Mouse (Mus musculus): Measurements from ENCODE around the gene Rexo1. TPM values are rescaled to one million over a fixed set of nuclear protein-coding genes. Genes with fewer than 3 reads are reported as not detected.

Rexo1 gene
- total and polyA plus RNA-seq, 3 experiments, result 14.3 to 148 (median 62.1) TPM

DNA sequence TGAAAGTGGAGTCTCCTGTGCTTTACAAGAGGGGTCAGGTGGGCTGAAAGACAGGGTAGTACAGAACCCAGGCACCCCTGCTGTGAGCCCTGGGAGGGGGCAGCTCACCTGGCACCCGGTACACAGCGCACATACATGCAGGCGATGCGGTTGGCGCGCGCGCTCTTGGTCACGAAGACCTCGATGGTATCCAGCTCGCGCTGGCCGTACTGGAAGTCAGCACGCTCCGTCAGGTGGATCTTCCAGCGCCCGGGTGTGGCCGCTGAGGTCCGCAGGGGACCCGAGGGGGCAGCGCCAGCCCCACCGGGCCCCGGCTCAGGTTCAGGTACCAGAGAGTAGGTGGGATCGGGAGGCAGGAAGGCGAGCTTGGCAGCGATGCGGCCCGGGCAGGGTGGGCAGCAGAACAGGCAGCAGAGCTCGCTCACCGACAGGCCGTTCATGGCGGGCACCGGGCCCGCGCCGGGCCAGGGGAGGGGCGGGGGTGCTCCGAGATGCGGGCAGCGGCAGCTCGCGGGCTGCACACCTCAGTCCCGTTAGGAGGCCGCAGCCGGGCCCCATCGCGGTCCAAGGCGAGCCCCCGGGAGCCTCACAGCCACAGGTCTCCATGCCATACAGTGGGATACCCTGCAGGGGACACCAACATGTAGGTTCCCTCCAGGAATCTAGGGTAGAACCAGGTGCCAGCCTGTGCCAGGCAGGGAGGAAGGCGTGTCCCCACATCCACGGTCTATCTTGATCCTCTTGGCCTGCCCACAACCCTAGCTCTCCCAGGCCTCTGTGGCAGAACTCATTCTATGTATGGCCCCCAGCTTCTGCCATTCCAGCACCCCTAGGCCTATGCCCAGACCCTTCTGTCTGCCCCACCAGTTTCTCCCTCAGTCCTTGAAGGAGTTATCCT, 25.3 kb upstream of the Rexo1 start:
- Histone ChIP-seq H3K27me3 (ENCODE audit: insufficient read depth, low read length) (no peaks in the 10 kb centered on the region), H3K9me3 (replicated peaks) (no peaks in the 10 kb centered on the region), H3K4me1 (ENCODE audit: insufficient read depth, low read depth, low read length) (peaks cover 81% of the 10 kb centered on the region), H3K36me3 (replicated peaks) (peaks cover 71% of the 10 kb centered on the region), H3K4me3 (ENCODE audit: low read depth, low read length) (no peak overlapping the region; the same call in 1 of the 2 replicates)
- ATAC-seq (ENCODE audit: extremely low read depth, insufficient number of reproducible peaks, low FRiP score, poor library complexity, severe bottlenecking), result no peak
- TF ChIP-seq POLR2AphosphoS5 (IDR thresholded peaks at IDR 0.05; ENCODE audit: insufficient replicate concordance, low read depth, low read length) (no peak), GATA2 (IDR thresholded peaks at IDR 0.05; ENCODE audit: borderline replicate concordance, low read depth, low read length) (no peak), TAL1 (conservative IDR thresholded peaks at IDR 0.05; ENCODE audit: low read depth, low read length) (no peak), GATA1 (IDR thresholded peaks at IDR 0.05; ENCODE audit: borderline replicate concordance, low read length) (no peak), CTCF (IDR thresholded peaks at IDR 0.05; ENCODE audit: low read depth, low read length) (no peak)
- no peak for DNase-seq (ENCODE audit: low spot score)

DNA sequence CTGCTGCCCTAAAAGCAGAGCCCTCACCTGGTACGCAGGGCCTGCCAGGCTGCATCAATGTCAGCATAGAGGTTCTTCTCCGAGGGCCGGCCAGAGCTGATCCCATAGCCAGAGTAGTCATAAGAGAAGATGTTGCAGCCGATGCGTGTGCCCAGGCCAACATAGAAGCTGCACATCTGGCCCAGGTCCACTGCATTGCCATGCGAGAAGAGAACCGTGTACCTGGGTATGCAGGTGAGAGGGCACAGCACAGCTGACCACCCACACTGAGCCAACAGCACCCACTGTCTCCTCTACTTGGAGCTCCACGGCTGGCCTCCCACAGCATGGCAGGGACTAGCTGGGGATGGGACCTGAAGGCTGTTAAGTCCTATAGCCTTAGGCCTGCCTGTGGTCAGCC, 24.2 kb upstream of the Rexo1 start:
- Histone ChIP-seq H3K36me3 (replicated peaks) (peaks cover 81% of the 10 kb centered on the region), H3K4me1 (ENCODE audit: insufficient read depth, low read depth, low read length) (peaks cover 84% of the 10 kb centered on the region), H3K9me3 (replicated peaks) (no peaks in the 10 kb centered on the region), H3K27me3 (ENCODE audit: insufficient read depth, low read length) (no peaks in the 10 kb centered on the region), H3K4me3 (ENCODE audit: low read depth, low read length) (no peak overlapping the region; the same call in 1 of the 2 replicates)
- DNase-seq (ENCODE audit: low spot score) (no peak), ATAC-seq (ENCODE audit: extremely low read depth, insufficient number of reproducible peaks, low FRiP score, poor library complexity, severe bottlenecking) (no peak)
- TF ChIP-seq GATA2 (IDR thresholded peaks at IDR 0.05; ENCODE audit: borderline replicate concordance, low read depth, low read length), result no peak
- no peak for TF ChIP-seq POLR2AphosphoS5 (IDR thresholded peaks at IDR 0.05; ENCODE audit: insufficient replicate concordance, low read depth, low read length)
- no peak for TF ChIP-seq CTCF (IDR thresholded peaks at IDR 0.05; ENCODE audit: low read depth, low read length)
- TF ChIP-seq TAL1 (conservative IDR thresholded peaks at IDR 0.05; ENCODE audit: low read depth, low read length), result no peak
- TF ChIP-seq GATA1 (IDR thresholded peaks at IDR 0.05; ENCODE audit: borderline replicate concordance, low read length), result no peak

DNA sequence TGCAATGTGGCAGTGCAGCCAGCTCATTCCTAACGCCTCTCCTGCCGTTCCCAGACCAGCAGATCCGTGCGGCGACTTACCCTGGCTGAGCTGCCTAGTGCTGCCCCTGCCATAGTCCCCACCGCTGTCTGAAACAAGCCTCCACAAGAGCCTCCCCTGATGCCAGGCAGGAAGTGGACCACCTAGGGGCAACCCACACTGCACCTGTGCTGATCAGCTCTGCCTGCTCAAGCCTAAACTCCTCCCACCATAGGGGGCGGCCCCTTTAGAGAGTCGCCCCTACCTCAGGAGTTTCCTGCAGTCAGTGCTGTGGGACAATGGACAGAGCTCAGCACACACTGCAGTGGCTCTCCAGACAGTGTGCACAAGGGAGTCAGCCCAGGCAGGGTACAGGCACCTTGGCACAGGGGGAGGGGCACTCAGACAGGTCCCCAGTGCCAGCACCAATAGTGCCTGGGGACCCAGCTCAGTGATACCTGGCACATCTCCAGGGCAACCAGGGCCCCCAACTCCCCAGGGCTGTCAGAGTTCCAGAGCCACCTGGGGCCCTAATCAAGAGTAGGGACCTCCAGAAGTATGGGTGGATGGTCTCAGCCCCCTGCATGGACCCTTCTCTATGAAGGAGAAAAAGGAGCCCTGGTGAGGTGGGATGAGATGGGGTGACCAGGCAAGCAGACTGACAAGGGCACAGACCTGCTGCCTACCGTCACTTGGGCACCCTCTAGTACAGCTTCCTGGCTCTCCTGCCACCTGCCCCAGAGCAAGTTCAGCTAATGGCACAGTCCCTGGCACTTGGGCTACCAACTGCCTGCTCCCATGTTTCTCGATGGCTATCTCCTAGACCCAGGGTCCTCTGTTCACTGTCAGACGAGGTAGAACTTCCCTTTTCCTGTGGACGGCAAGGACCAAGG, 23.5 kb upstream of the Rexo1 start:
- no peak for DNase-seq (ENCODE audit: low spot score)
- no peaks in the 10 kb centered on the region for H3K27me3 ChIP-seq (ENCODE audit: insufficient read depth, low read length)
- H3K9me3 ChIP-seq (replicated peaks), result no peaks in the 10 kb centered on the region
- ATAC-seq (ENCODE audit: extremely low read depth, insufficient number of reproducible peaks, low FRiP score, poor library complexity, severe bottlenecking), result no peak
- peaks cover 85% of the 10 kb centered on the region for H3K4me1 ChIP-seq (ENCODE audit: insufficient read depth, low read depth, low read length)
- peaks cover 84% of the 10 kb centered on the region for H3K36me3 ChIP-seq (replicated peaks)
- no peak overlapping the region; the same call in 1 of the 2 replicates for H3K4me3 ChIP-seq (ENCODE audit: low read depth, low read length)
- TF ChIP-seq GATA1 (IDR thresholded peaks at IDR 0.05; ENCODE audit: borderline replicate concordance, low read length) (no peak), GATA2 (IDR thresholded peaks at IDR 0.05; ENCODE audit: borderline replicate concordance, low read depth, low read length) (no peak), TAL1 (conservative IDR thresholded peaks at IDR 0.05; ENCODE audit: low read depth, low read length) (no peak), POLR2AphosphoS5 (IDR thresholded peaks at IDR 0.05; ENCODE audit: insufficient replicate concordance, low read depth, low read length) (no peak), CTCF (IDR thresholded peaks at IDR 0.05; ENCODE audit: low read depth, low read length) (no peak)

DNA sequence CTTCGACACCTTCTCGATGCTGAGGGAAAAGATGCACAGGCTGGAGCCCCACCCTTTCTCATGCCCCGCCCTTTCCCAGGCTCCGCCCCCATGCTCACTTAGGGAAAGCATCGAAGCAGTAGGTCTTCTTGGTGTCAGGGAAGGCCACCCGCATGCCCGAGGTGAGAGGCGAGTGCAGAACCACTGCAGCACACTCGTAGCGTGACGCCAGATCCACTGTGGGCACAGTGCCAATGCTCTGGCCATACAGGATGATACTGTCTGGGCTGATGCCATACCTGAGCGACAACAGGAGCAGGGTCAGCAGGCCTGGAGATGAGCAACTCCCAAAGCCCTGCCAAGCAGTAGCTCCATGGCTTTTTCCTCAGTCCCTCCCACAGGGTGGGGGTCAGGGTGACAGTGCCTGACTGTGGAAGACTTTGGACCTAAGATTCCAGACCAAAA, 22.7 kb upstream of the Rexo1 start:
- H3K36me3 ChIP-seq (replicated peaks), result peaks cover 83% of the 10 kb centered on the region
- no peaks in the 10 kb centered on the region for H3K27me3 ChIP-seq (ENCODE audit: insufficient read depth, low read length)
- TF ChIP-seq POLR2AphosphoS5 (IDR thresholded peaks at IDR 0.05; ENCODE audit: insufficient replicate concordance, low read depth, low read length) (no peak), GATA1 (IDR thresholded peaks at IDR 0.05; ENCODE audit: borderline replicate concordance, low read length) (no peak), TAL1 (conservative IDR thresholded peaks at IDR 0.05; ENCODE audit: low read depth, low read length) (no peak), CTCF (IDR thresholded peaks at IDR 0.05; ENCODE audit: low read depth, low read length) (no peak), GATA2 (IDR thresholded peaks at IDR 0.05; ENCODE audit: borderline replicate concordance, low read depth, low read length) (no peak)
- 0 out of 2 replicates have a peak overlapping the region, but pooled peaks have one; percentile 14 for H3K4me3 ChIP-seq (ENCODE audit: low read depth, low read length)
- H3K4me1 ChIP-seq (ENCODE audit: insufficient read depth, low read depth, low read length), result peaks cover 87% of the 10 kb centered on the region
- DNase-seq (ENCODE audit: low spot score) (no peak), ATAC-seq (ENCODE audit: extremely low read depth, insufficient number of reproducible peaks, low FRiP score, poor library complexity, severe bottlenecking) (no peak)
- H3K9me3 ChIP-seq (replicated peaks), result no peaks in the 10 kb centered on the region

DNA sequence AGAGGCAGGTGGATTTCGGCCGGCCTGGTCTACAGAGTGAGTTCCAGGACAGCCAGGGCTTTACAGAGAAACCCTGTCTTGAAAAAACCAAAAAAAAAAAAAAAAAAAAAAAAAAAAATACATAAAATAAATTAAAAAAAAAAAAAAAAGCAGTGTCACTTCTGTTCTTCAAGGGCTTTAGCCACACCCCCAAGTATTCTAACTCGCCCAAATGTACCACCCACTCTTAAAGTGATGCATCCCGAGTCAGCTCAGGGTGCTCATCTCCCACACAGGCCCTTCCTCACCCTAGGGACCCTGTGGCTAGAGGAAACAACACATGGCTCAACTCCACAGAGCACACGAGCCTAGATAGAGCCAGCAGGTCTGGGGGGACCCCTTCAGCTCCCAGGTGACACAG, 21.7 kb upstream of the Rexo1 start:
- peaks cover 87% of the 10 kb centered on the region for H3K4me1 ChIP-seq (ENCODE audit: insufficient read depth, low read depth, low read length)
- peaks cover 72% of the 10 kb centered on the region for H3K36me3 ChIP-seq (replicated peaks)

More for the DNA sequence above, 21.7 kb upstream of the Rexo1 start:
- Histone ChIP-seq H3K9me3 (replicated peaks) (no peaks in the 10 kb centered on the region), H3K4me3 (ENCODE audit: low read depth, low read length) (no peak overlapping the region), H3K27me3 (ENCODE audit: insufficient read depth, low read length) (no peaks in the 10 kb centered on the region)
- ATAC-seq (ENCODE audit: extremely low read depth, insufficient number of reproducible peaks, low FRiP score, poor library complexity, severe bottlenecking) (no peak), DNase-seq (ENCODE audit: low spot score) (no peak)
- TF ChIP-seq TAL1 (conservative IDR thresholded peaks at IDR 0.05; ENCODE audit: low read depth, low read length) (no peak), GATA1 (IDR thresholded peaks at IDR 0.05; ENCODE audit: borderline replicate concordance, low read length) (no peak), CTCF (IDR thresholded peaks at IDR 0.05; ENCODE audit: low read depth, low read length) (no peak), POLR2AphosphoS5 (IDR thresholded peaks at IDR 0.05; ENCODE audit: insufficient replicate concordance, low read depth, low read length) (no peak), GATA2 (IDR thresholded peaks at IDR 0.05; ENCODE audit: borderline replicate concordance, low read depth, low read length) (no peak)

Data from G1E (cell line).